Mouse (Mus musculus) layer of hippocampus, adult 2 months (tissue): ENCODE data around the gene Asb4. TPM values are rescaled to one million over a fixed set of nuclear protein-coding genes. Genes with fewer than 3 reads are reported as not detected.

ENCODE experiments used
- DNase-seq, 2 experiments: peaks; one replicate each; pipeline ENCODE4 v3.0.0; 2022; ENCODE audit warnings: low spot score in 2 of 2
- H3K27ac ChIP-seq: fragments of 200-600 bp; 2 replicates; pipeline ENCODE4 v1.8.1; 2022
- H3K4me3 ChIP-seq: fragments of 200-600 bp; 2 replicates; pipeline ENCODE4 v1.8.1; 2022; ENCODE audit warnings: mild to moderate bottlenecking
- CTCF ChIP-seq: fragments of 200-600 bp; conservative IDR thresholded peaks from 2 replicates; pipeline ENCODE4 v1.8.1; 2022; ENCODE audit warnings: antibody characterized with exemption, mild to moderate bottlenecking, moderate library complexity
- total RNA-seq, 2 experiments: library from RNA; stranded (reverse); gene quantifications; 2 replicates each; pipeline ENCODE4 v1.2.3; 2021

Asb4 gene
- total RNA-seq, 2 experiments from 2014 or later = 0.22 to 0.36 TPM

- H3K4me3 ChIP-seq = no peak overlapping the region
- H3K27ac ChIP-seq = 0 out of 2 replicates have a peak overlapping the region, but pooled peaks have one; percentile 28
- no peak for DNase-seq
- no peak for TF ChIP-seq CTCF
Measured at GRCm38 (mm10) chr6:5380624-5381252, 2.4 kb upstream of the Asb4 start.

GRCm38 (mm10) chr6:5381918-5382582 lies 1.1 kb upstream of the Asb4 start:
- no peak for DNase-seq
- H3K27ac ChIP-seq = no peak overlapping the region
- no peak overlapping the region for H3K4me3 ChIP-seq
- no peak for TF ChIP-seq CTCF

GRCm38 (mm10) chr6:5382583-5383215 lies 487 bp upstream of the Asb4 start:
- H3K27ac ChIP-seq = no peak overlapping the region; the same call in 1 of the 2 replicates

GRCm38 (mm10) chr6:5384178-5384490 lies 948 bp downstream of the Asb4 start:
- Histone ChIP-seq H3K27ac (no peak overlapping the region), H3K4me3 (peak overlapping the region; percentile 41)
- DNase-seq = peak; percentile 71 to 73
- TF ChIP-seq CTCF = peak; percentile 87

More at GRCm38 (mm10) chr6:5382583-5383215, 487 bp upstream of the Asb4 start:
- DNase-seq = peak; percentile 83 to 84
- TF ChIP-seq CTCF = peak; percentile 93
- peak overlapping the region; percentile 48 for H3K4me3 ChIP-seq

- no peak for TF ChIP-seq CTCF
- no peak for DNase-seq
- Histone ChIP-seq H3K27ac (no peak overlapping the region), H3K4me3 (no peak overlapping the region)
Measured at GRCm38 (mm10) chr6:5385161-5385640, 2.0 kb downstream of the Asb4 start.

GRCm38 (mm10) chr6:5386486-5386885 lies 3.3 kb downstream of the Asb4 start:
- H3K4me3 ChIP-seq = no peak overlapping the region
- no peak overlapping the region for H3K27ac ChIP-seq
- TF ChIP-seq CTCF = no peak
- DNase-seq = no peak

- TF ChIP-seq CTCF = no peak
- H3K27ac ChIP-seq = no peak overlapping the region
- no peak for DNase-seq
- H3K4me3 ChIP-seq = no peak overlapping the region
Measured at GRCm38 (mm10) chr6:5387396-5387795, 4.2 kb downstream of the Asb4 start.

- no peak for DNase-seq
- no peak for TF ChIP-seq CTCF
- Histone ChIP-seq H3K4me3 (peak overlapping the region; percentile 39), H3K27ac (no peak overlapping the region)
Measured at GRCm38 (mm10) chr6:5390298-5390697, 7.1 kb downstream of the Asb4 start.

GRCm38 (mm10) chr6:5390952-5391351 lies 7.8 kb downstream of the Asb4 start:
- DNase-seq = no peak
- no peak for TF ChIP-seq CTCF
- H3K27ac ChIP-seq = no peak overlapping the region
- H3K4me3 ChIP-seq = no peak overlapping the region

- DNase-seq = no peak
- H3K27ac ChIP-seq = no peak overlapping the region
- TF ChIP-seq CTCF = no peak
- no peak overlapping the region for H3K4me3 ChIP-seq
Measured at GRCm38 (mm10) chr6:5394971-5395370, 11.8 kb downstream of the Asb4 start.

- no peak overlapping the region for H3K27ac ChIP-seq
- peak; percentile 68 for TF ChIP-seq CTCF
- no peak for DNase-seq
- no peak overlapping the region for H3K4me3 ChIP-seq
Measured at GRCm38 (mm10) chr6:5396797-5397196, 13.6 kb downstream of the Asb4 start.

- Histone ChIP-seq H3K4me3 (no peak overlapping the region), H3K27ac (no peak overlapping the region)
- DNase-seq = peak; percentile 75 to 77
- peak; percentile 94 for TF ChIP-seq CTCF
Measured at GRCm38 (mm10) chr6:5401394-5401793, 18.2 kb downstream of the Asb4 start.

GRCm38 (mm10) chr6:5403095-5403815 lies 20.1 kb downstream of the Asb4 start:
- peak; percentile 67 for TF ChIP-seq CTCF
- H3K27ac ChIP-seq = no peak overlapping the region
- DNase-seq = no peak
- H3K4me3 ChIP-seq = peak overlapping the region; percentile 39
